Mouse (Mus musculus) lung, adult 2 months (tissue): ENCODE measurements around the gene Ncan.

Experiments used
- CTCF ChIP-seq: fragments of 200-500 bp; IDR thresholded peaks from 2 replicates; pipeline ENCODE4 v1.5.1; 2011; ENCODE audit warnings: mild to moderate bottlenecking, low read length, control low read depth; ENCODE audit not compliant: insufficient read depth
- POLR2A ChIP-seq: fragments of 200-500 bp; IDR thresholded peaks from 2 replicates; pipeline ENCODE4 v1.6.1; 2011; ENCODE audit warnings: low read depth, mild to moderate bottlenecking, control low read depth, low read length, borderline replicate concordance; ENCODE audit errors: extremely low read depth

GRCm38 (mm10) chr8:70131166-70131883 is 10.7 kb upstream of the Ncan start, which contains the start of gene Nr2c2ap:
- TF ChIP-seq CTCF (no peak), POLR2A (peak; percentile 53; the same call in 1 of the 2 replicates)
